Mouse (Mus musculus): ENCODE results near the gene Ccdc169.
"Not testable (repeated sequence)": the region's sequence is repeated elsewhere in the genome, so short reads cannot be mapped to it uniquely, and the experiment has no call there.

The Ccdc169 gene

GRCm38 (mm10) chr3:55195581-55196327, 58.6 kb downstream of the Ccdc169 start:
- no peak for DNase-seq (ENCODE audit: low read depth, low spot score)
- Histone ChIP-seq H3K36me3 (ENCODE audit: control insufficient read depth, insufficient read depth, low read length, poor library complexity, severe bottlenecking) (no peaks in the 10 kb centered on the region), H3K27me3 (ENCODE audit: control insufficient read depth, insufficient read depth, low read length, poor library complexity, severe bottlenecking) (no peaks in the 10 kb centered on the region; the same call in 1 of the 2 replicates)

DNA sequence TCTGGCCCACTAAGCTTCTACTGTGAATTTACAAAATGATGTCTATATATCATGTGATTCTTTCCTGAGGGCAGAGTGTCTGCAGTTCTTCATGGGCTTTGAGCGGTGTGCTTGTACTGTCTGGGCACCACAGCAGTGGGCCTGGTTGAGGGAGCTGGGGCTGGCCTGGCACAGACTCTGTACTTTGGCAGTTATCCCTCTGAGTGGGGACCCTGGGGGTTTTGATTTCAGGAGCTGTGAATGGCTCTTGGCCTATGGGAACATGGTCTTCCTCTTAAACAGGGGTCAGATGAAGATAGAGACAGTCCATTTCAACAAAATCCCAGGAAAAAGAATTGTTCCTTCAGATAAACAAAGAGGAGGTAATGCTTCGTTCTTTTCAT, 59.2 kb downstream of the Ccdc169 start:
- Histone ChIP-seq H3K36me3 (ENCODE audit: control insufficient read depth, insufficient read depth, low read length, poor library complexity, severe bottlenecking) (no peaks in the 10 kb centered on the region), H3K27me3 (ENCODE audit: control insufficient read depth, insufficient read depth, low read length, poor library complexity, severe bottlenecking) (no peaks in the 10 kb centered on the region; the same call in 1 of the 2 replicates)
- DNase-seq (ENCODE audit: low read depth, low spot score): no peak

DNA sequence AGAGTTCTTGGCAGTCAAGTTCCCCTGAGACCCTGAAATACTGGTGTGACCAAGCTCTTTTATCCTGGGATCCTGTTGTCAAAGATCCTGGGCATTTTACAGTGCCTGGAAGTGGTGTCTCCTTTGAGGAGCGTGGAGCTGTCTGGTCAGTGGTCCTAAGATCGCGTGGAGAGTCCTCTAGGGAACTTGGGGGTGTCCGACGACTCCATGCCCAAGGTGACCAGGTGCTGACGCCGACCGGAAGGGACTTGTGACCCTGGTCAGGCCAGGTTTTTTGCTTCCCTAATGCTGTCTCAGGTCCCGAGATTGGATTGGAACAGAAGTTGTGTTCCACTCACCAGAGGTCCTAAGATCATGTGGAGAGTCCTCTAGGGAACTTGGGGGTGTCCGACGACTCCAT, 66.5 kb downstream of the Ccdc169 start:
- not testable (repeated sequence) for H3K27me3 ChIP-seq (ENCODE audit: control insufficient read depth, insufficient read depth, low read length, poor library complexity, severe bottlenecking); DNase-seq (ENCODE audit: low read depth, low spot score); H3K36me3 ChIP-seq (ENCODE audit: control insufficient read depth, insufficient read depth, low read length, poor library complexity, severe bottlenecking)

GRCm38 (mm10) chr3:55206413-55206812, 69.3 kb downstream of the Ccdc169 start:
- no peaks in the 10 kb centered on the region for H3K36me3 ChIP-seq (ENCODE audit: control insufficient read depth, insufficient read depth, low read length, poor library complexity, severe bottlenecking)
- no peak for DNase-seq (ENCODE audit: low read depth, low spot score)
- H3K27me3 ChIP-seq (ENCODE audit: control insufficient read depth, insufficient read depth, low read length, poor library complexity, severe bottlenecking): no peaks in the 10 kb centered on the region

- no peak for DNase-seq (ENCODE audit: low read depth, low spot score)
- Histone ChIP-seq H3K27me3 (ENCODE audit: control insufficient read depth, insufficient read depth, low read length, poor library complexity, severe bottlenecking) (no peaks in the 10 kb centered on the region), H3K36me3 (ENCODE audit: control insufficient read depth, insufficient read depth, low read length, poor library complexity, severe bottlenecking) (no peaks in the 10 kb centered on the region)
These were observed 70.5 kb downstream of the Ccdc169 start for GRCm38 (mm10) chr3:55207665-55208064.

DNA sequence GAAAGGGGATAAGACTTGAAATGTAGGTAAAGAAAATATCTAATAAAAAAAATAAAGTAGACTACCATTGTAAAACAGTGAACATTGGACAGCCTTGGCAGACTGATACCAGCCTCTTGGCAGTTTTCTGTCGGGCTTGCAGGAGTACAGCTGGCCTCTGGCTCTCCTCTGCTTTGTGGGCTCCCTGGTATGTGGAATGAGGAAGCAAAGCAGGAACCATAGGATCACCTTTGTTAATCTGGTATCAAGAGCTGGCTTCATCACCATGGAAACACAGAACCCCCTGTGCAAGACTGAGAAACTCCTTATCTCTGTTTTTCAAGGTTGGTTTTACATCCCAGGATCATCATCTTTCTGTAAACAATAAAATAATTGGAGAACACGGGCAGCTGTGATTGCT, 75.1 kb downstream of the Ccdc169 start:
- no peak for DNase-seq (ENCODE audit: low read depth, low spot score)

GRCm38 (mm10) chr3:55213785-55214184, 76.6 kb downstream of the Ccdc169 start:
- no peaks in the 10 kb centered on the region for H3K36me3 ChIP-seq (ENCODE audit: control insufficient read depth, insufficient read depth, low read length, poor library complexity, severe bottlenecking)
- no peak for DNase-seq (ENCODE audit: low read depth, low spot score)
- H3K27me3 ChIP-seq (ENCODE audit: control insufficient read depth, insufficient read depth, low read length, poor library complexity, severe bottlenecking): no peaks in the 10 kb centered on the region

More for the DNA sequence above, 75.1 kb downstream of the Ccdc169 start:
- H3K36me3 ChIP-seq (ENCODE audit: control insufficient read depth, insufficient read depth, low read length, poor library complexity, severe bottlenecking): no peaks in the 10 kb centered on the region
- H3K27me3 ChIP-seq (ENCODE audit: control insufficient read depth, insufficient read depth, low read length, poor library complexity, severe bottlenecking): no peaks in the 10 kb centered on the region

- DNase-seq (ENCODE audit: low read depth, low spot score): no peak
- H3K36me3 ChIP-seq (ENCODE audit: control insufficient read depth, insufficient read depth, low read length, poor library complexity, severe bottlenecking): no peaks in the 10 kb centered on the region
- no peaks in the 10 kb centered on the region for H3K27me3 ChIP-seq (ENCODE audit: control insufficient read depth, insufficient read depth, low read length, poor library complexity, severe bottlenecking)
These were observed 77.3 kb downstream of the Ccdc169 start for GRCm38 (mm10) chr3:55214413-55214812.

GRCm38 (mm10) chr3:55222502-55222901, 85.4 kb downstream of the Ccdc169 start:
- Histone ChIP-seq H3K36me3 (ENCODE audit: control insufficient read depth, insufficient read depth, low read length, poor library complexity, severe bottlenecking) (no peaks in the 10 kb centered on the region), H3K27me3 (ENCODE audit: control insufficient read depth, insufficient read depth, low read length, poor library complexity, severe bottlenecking) (no peaks in the 10 kb centered on the region)
- DNase-seq (ENCODE audit: low read depth, low spot score): no peak

Data from splenic B cell, adult 2 months (primary cell).